Mouse (Mus musculus): Measurements from ENCODE around the gene Ush1g.

DNA sequence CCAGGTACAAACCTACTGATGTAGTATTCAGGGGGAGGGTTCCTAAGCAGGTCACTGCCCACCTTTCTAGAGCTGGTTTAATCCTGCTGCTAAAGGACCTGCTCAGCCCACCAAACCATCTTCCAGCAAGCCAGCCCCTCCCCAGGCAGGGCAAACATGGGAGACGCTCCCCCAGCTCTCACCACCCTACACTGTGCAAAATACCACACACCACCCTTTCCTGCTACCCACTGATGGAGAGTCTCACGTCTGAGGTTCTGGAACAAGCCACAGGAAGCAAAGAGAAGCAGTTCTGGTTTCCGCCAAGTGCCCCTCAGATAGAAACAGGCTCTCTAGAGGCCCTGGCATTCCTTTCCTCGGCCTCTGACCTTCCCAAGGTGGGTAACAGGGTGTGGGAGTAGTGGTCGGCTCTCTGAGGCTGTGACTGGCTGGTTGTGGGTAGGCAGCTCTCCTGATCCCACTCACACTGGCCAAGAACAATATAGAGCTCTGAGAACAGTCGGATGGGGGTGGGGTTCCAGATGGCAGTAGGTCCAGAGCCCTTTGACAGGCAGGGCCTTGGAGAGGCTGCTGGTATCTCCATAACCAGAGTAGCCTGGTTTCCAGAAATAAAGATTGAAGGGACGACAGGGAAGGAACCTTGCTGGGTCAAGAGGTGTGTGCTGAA lies 44.3 kb upstream of the Ush1g start:
- TF ChIP-seq CTCF (IDR thresholded peaks at IDR 0.05; ENCODE audit: low read depth, low read length): no peak
- no peak for TF ChIP-seq POLR2A (IDR thresholded peaks at IDR 0.05; ENCODE audit: insufficient read depth, low read length)
- no peak for TF ChIP-seq EP300 (IDR thresholded peaks at IDR 0.05; ENCODE audit: insufficient read depth, low read depth, low read length)

All from ES-Bruce4 (cell line).